Mouse (Mus musculus): ENCODE results near the gene Ankrd9. TPM values are rescaled to one million over a fixed set of nuclear protein-coding genes. Genes with fewer than 3 reads are reported as not detected.

Ankrd9 gene
- total RNA-seq (2014; fragmentation: Nextera tagmentation) (2.6 and 3.5 TPM in 2 replicates), total RNA-seq (2017) (7.5 and 16.0 TPM in 2 replicates), polyA plus RNA-seq (2012) (16.5 and 19.3 TPM in 2 replicates)

DNA sequence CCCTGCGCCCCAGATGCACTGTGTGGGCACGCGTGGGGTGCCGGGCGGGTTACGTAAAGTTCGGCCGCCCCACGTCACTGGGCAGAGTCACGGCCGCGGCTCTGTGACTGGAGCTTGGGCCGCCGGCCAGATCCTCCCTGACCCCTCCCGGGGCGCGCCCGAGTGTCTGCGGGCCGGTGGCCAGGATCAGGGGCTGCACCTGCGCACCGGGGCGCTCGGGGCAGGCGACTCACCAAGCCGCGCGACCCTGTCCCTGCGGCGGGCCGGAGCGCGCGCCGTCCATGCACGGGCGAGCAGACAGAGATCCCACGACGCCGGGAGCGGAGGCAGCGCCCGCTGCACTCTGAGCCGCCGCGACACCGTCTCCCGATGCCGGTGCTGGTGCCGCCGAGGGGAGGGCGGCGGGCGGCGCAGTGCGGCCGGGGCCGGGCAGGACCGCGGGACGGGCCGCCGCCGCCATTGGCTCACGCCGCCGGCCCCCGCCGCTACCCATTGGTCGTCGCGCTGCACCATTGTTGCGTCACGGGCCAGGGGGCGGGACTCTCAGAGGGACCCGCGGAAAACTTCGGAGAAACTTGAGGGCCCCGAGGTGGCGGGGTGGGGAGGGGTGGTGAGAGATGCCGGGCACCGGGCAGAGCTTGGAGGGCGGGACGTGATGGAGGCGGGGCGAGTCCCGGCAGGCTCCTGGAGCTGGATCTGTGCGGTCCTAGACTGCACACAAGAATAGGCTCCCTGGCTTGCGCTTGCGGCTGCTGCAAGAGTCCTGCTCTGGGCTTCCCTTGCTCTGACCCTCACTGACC, at the start of gene Ankrd9:
Gene Ankrd9 (minus strand): TSS at position 434 of the 800 bp plus-strand sequence.
- Histone ChIP-seq H3K27me3 (ENCODE audit: insufficient read depth, low read length) (peaks cover 11% of the 10 kb centered on the region; the same call in 1 of the 2 replicates), H3K36me3 (replicated peaks) (peaks cover 43% of the 10 kb centered on the region), H3K4me3 (ENCODE audit: low read depth, low read length) (peak within 1 kb of the TSS; percentile 77), H3K4me1 (ENCODE audit: insufficient read depth, low read depth, low read length) (peaks cover 65% of the 10 kb centered on the region), H3K9me3 (replicated peaks) (peaks cover 11% of the 10 kb centered on the region)
- ATAC-seq (ENCODE audit: extremely low read depth, insufficient number of reproducible peaks, low FRiP score, poor library complexity, severe bottlenecking), result peak; percentile 77
- TF ChIP-seq TAL1 (conservative IDR thresholded peaks at IDR 0.05; ENCODE audit: low read depth, low read length) (no peak), GATA1 (IDR thresholded peaks at IDR 0.05; ENCODE audit: borderline replicate concordance, low read length) (no peak), CTCF (IDR thresholded peaks at IDR 0.05; ENCODE audit: low read depth, low read length) (no peak), POLR2AphosphoS5 (IDR thresholded peaks at IDR 0.05; ENCODE audit: insufficient replicate concordance, low read depth, low read length) (no peak), GATA2 (IDR thresholded peaks at IDR 0.05; ENCODE audit: borderline replicate concordance, low read depth, low read length) (no peak)
- DNase-seq (ENCODE audit: low spot score), result peak; percentile 100

DNA sequence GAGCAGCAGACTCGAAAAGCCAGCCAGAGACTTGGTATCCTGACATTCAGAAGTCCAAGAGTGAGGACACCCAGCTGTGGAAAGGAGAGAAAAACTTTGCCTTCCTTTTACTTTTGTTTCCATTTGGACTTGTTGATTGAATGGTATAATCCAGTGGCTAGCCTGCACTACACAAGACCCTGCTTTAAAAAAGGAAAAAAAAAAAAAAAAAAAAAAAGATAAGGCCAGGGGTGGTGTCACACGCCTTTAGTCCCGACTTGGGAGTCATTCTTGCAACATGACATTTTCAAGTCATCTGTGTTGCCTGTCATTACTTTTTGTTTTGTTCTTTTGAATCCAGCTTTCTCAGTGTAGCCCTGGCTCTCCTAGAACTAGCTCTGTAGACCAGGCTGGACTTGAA, 42.7 kb upstream of the Ankrd9 start:
- DNase-seq (ENCODE audit: low spot score), result no peak
- no peak overlapping the region for H3K4me3 ChIP-seq (ENCODE audit: low read depth, low read length)
- TF ChIP-seq GATA1 (IDR thresholded peaks at IDR 0.05; ENCODE audit: borderline replicate concordance, low read length), result no peak
- no peak for TF ChIP-seq CTCF (IDR thresholded peaks at IDR 0.05; ENCODE audit: low read depth, low read length)
- no peak for TF ChIP-seq TAL1 (conservative IDR thresholded peaks at IDR 0.05; ENCODE audit: low read depth, low read length)
- TF ChIP-seq POLR2AphosphoS5 (IDR thresholded peaks at IDR 0.05; ENCODE audit: insufficient replicate concordance, low read depth, low read length), result no peak
- no peak for TF ChIP-seq GATA2 (IDR thresholded peaks at IDR 0.05; ENCODE audit: borderline replicate concordance, low read depth, low read length)
- no peaks in the 10 kb centered on the region for H3K36me3 ChIP-seq (replicated peaks)
- ATAC-seq (ENCODE audit: extremely low read depth, insufficient number of reproducible peaks, low FRiP score, poor library complexity, severe bottlenecking), result no peak
- H3K4me1 ChIP-seq (ENCODE audit: insufficient read depth, low read depth, low read length), result peaks cover 20% of the 10 kb centered on the region
- no peaks in the 10 kb centered on the region for H3K9me3 ChIP-seq (replicated peaks)
- H3K27me3 ChIP-seq (ENCODE audit: insufficient read depth, low read length), result peaks cover 12% of the 10 kb centered on the region; the same call in 1 of the 2 replicates

DNA sequence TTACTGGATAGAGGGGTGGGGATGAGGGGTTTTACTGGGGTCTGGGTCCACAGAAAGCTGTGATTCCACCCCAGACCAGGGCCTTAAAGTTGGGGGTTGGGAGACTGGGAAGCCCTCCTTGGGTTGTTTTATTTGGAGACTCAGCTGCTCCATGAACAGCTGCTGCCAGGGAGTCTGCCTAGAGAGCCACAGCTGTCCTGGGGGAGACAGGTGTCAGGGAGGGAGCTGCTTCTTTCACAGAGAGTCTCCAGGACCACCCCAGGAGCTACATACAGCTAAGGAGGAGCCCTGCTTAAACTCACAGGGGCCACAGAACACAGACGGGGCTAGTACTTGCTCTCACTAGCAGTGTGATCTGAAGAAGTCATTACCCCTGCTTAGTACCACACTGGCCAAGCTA, 42.3 kb upstream of the Ankrd9 start:
- ATAC-seq (ENCODE audit: extremely low read depth, insufficient number of reproducible peaks, low FRiP score, poor library complexity, severe bottlenecking) (no peak), DNase-seq (ENCODE audit: low spot score) (no peak)
- Histone ChIP-seq H3K4me1 (ENCODE audit: insufficient read depth, low read depth, low read length) (peaks cover 23% of the 10 kb centered on the region), H3K27me3 (ENCODE audit: insufficient read depth, low read length) (peaks cover 12% of the 10 kb centered on the region; the same call in 1 of the 2 replicates), H3K9me3 (replicated peaks) (no peaks in the 10 kb centered on the region), H3K36me3 (replicated peaks) (no peaks in the 10 kb centered on the region), H3K4me3 (ENCODE audit: low read depth, low read length) (no peak overlapping the region)
- TF ChIP-seq POLR2AphosphoS5 (IDR thresholded peaks at IDR 0.05; ENCODE audit: insufficient replicate concordance, low read depth, low read length) (no peak), CTCF (IDR thresholded peaks at IDR 0.05; ENCODE audit: low read depth, low read length) (no peak), GATA1 (IDR thresholded peaks at IDR 0.05; ENCODE audit: borderline replicate concordance, low read length) (no peak), TAL1 (conservative IDR thresholded peaks at IDR 0.05; ENCODE audit: low read depth, low read length) (no peak), GATA2 (IDR thresholded peaks at IDR 0.05; ENCODE audit: borderline replicate concordance, low read depth, low read length) (no peak)

DNA sequence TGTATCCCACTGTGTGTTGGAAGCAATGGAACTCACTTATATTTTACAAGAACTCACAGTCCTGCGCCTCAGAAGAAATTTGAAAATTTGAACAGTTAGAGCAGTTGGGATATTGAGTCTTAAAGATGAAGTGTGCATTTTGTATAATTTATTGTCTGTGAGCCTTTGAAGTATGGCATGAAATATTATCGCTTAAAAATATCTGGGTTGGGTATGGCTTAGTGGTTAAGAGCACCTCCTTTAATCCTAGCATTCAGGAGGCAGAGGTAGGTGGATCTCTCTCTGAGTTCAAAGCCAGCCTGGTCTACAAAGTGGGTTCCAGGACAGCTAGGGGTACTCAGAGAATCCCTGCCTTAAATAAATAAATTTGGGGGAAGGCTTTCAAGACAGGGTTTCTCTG, 40.2 kb upstream of the Ankrd9 start:
- no peak for ATAC-seq (ENCODE audit: extremely low read depth, insufficient number of reproducible peaks, low FRiP score, poor library complexity, severe bottlenecking)

DNA sequence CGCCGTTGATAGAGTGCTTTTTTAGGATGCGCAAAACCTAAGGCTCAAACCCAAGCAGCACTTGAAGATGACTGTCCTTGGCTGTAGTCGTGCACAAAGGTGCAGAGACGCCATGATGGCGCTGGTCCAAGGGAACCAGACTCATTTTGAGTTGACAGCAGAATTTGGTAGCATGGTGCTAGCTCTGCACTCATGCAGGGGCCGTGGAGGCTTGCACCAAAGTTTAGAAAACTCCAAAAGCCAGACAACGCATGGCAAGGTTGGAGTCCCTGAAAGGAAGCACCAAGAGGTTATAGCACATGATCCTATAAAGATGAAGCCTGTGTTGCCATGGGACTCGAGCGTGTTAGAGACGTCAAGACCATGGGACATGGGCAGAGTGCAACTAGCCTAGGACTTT, 39.2 kb upstream of the Ankrd9 start:
- peaks cover 9% of the 10 kb centered on the region; the same call in 1 of the 2 replicates for H3K27me3 ChIP-seq (ENCODE audit: insufficient read depth, low read length)
- H3K36me3 ChIP-seq (replicated peaks), result no peaks in the 10 kb centered on the region
- H3K4me1 ChIP-seq (ENCODE audit: insufficient read depth, low read depth, low read length), result peaks cover 26% of the 10 kb centered on the region
- no peak overlapping the region for H3K4me3 ChIP-seq (ENCODE audit: low read depth, low read length)
- H3K9me3 ChIP-seq (replicated peaks), result peaks cover under 1% of the 10 kb centered on the region
- TF ChIP-seq GATA1 (IDR thresholded peaks at IDR 0.05; ENCODE audit: borderline replicate concordance, low read length) (no peak), POLR2AphosphoS5 (IDR thresholded peaks at IDR 0.05; ENCODE audit: insufficient replicate concordance, low read depth, low read length) (no peak), CTCF (IDR thresholded peaks at IDR 0.05; ENCODE audit: low read depth, low read length) (no peak), GATA2 (IDR thresholded peaks at IDR 0.05; ENCODE audit: borderline replicate concordance, low read depth, low read length) (no peak), TAL1 (conservative IDR thresholded peaks at IDR 0.05; ENCODE audit: low read depth, low read length) (no peak)
- DNase-seq (ENCODE audit: low spot score) (no peak), ATAC-seq (ENCODE audit: extremely low read depth, insufficient number of reproducible peaks, low FRiP score, poor library complexity, severe bottlenecking) (no peak)

More for the DNA sequence above, 40.2 kb upstream of the Ankrd9 start:
- no peaks in the 10 kb centered on the region for H3K9me3 ChIP-seq (replicated peaks)
- DNase-seq (ENCODE audit: low spot score), result no peak
- H3K4me1 ChIP-seq (ENCODE audit: insufficient read depth, low read depth, low read length), result peaks cover 28% of the 10 kb centered on the region
- no peak overlapping the region for H3K4me3 ChIP-seq (ENCODE audit: low read depth, low read length)
- no peaks in the 10 kb centered on the region for H3K36me3 ChIP-seq (replicated peaks)
- peaks cover 12% of the 10 kb centered on the region; the same call in 1 of the 2 replicates for H3K27me3 ChIP-seq (ENCODE audit: insufficient read depth, low read length)
- TF ChIP-seq CTCF (IDR thresholded peaks at IDR 0.05; ENCODE audit: low read depth, low read length) (no peak), POLR2AphosphoS5 (IDR thresholded peaks at IDR 0.05; ENCODE audit: insufficient replicate concordance, low read depth, low read length) (no peak), GATA1 (IDR thresholded peaks at IDR 0.05; ENCODE audit: borderline replicate concordance, low read length) (no peak), TAL1 (conservative IDR thresholded peaks at IDR 0.05; ENCODE audit: low read depth, low read length) (no peak), GATA2 (IDR thresholded peaks at IDR 0.05; ENCODE audit: borderline replicate concordance, low read depth, low read length) (no peak)

DNA sequence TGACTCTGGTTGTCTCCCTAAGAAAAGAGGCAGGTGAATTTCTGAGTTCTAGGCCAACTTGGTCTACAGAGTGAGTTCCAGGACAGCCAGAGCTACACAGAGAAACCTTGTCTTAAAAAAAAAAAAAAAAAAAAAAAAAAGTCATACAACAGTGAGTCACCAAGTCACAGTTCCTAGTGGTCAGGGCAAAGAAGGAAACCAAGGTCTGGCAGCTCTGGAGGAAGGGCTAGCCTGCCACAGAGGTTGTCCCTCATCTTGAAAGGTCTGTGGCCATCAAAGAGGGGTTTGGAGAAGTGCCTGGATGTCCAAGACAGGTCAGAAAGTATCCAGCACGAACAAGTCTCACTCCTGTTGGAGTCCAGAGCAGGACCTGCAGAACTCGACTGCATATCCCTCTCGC, 38.0 kb upstream of the Ankrd9 start:
- TF ChIP-seq CTCF (IDR thresholded peaks at IDR 0.05; ENCODE audit: low read depth, low read length), result no peak
- TF ChIP-seq TAL1 (conservative IDR thresholded peaks at IDR 0.05; ENCODE audit: low read depth, low read length), result no peak
- no peak for TF ChIP-seq GATA1 (IDR thresholded peaks at IDR 0.05; ENCODE audit: borderline replicate concordance, low read length)
- no peak for TF ChIP-seq POLR2AphosphoS5 (IDR thresholded peaks at IDR 0.05; ENCODE audit: insufficient replicate concordance, low read depth, low read length)
- TF ChIP-seq GATA2 (IDR thresholded peaks at IDR 0.05; ENCODE audit: borderline replicate concordance, low read depth, low read length), result no peak

More for the DNA sequence above, 38.0 kb upstream of the Ankrd9 start:
- Histone ChIP-seq H3K4me3 (ENCODE audit: low read depth, low read length) (no peak overlapping the region), H3K36me3 (replicated peaks) (no peaks in the 10 kb centered on the region), H3K9me3 (replicated peaks) (peaks cover 9% of the 10 kb centered on the region), H3K27me3 (ENCODE audit: insufficient read depth, low read length) (peaks cover 9% of the 10 kb centered on the region; the same call in 1 of the 2 replicates), H3K4me1 (ENCODE audit: insufficient read depth, low read depth, low read length) (peaks cover 25% of the 10 kb centered on the region)
- DNase-seq (ENCODE audit: low spot score) (no peak), ATAC-seq (ENCODE audit: extremely low read depth, insufficient number of reproducible peaks, low FRiP score, poor library complexity, severe bottlenecking) (peak; percentile 60)
